Mouse (Mus musculus) macrophage (primary cell): Measurements from ENCODE around the gene Npvf. TPM values are rescaled to one million over a fixed set of nuclear protein-coding genes. Genes with fewer than 3 reads are reported as not detected.
"Not testable (repeated sequence)": the region's sequence is repeated elsewhere in the genome, so short reads cannot be mapped to it uniquely, and the experiment has no call there.

ENCODE experiments used
- H3K27ac ChIP-seq: fragments of 350-480 bp; formaldehyde crosslinking; 2 replicates; pipeline ENCODE4 v1.9.0; 2021
- H3K36me3 ChIP-seq: fragments of 350-480 bp; formaldehyde crosslinking; 2 replicates; pipeline ENCODE4 v1.9.0; 2021; ENCODE audit errors: inconsistent target
- H3K4me3 ChIP-seq: fragments of 350-480 bp; formaldehyde crosslinking; 2 replicates; pipeline ENCODE4 v1.9.0; 2021; ENCODE audit errors: inconsistent target
- H3K79me2 ChIP-seq: fragments of 350-480 bp; formaldehyde crosslinking; 2 replicates; pipeline ENCODE4 v1.9.0; 2021; ENCODE audit errors: inconsistent target
- WGBS: methylation state at CpG from one replicate; pipeline ENCODE4 v1.1.7; 2026; ENCODE audit warnings: inconsistent platforms; ENCODE audit not compliant: missing documents; 5-methylcytosine and 5-hydroxymethylcytosine counted together
- polyA plus RNA-seq: library from polyadenylated mRNA; stranded (reverse); fragments of 250-400 nt; gene quantifications from 3 replicates; pipeline ENCODE4 v1.2.4, GENCODE M21; 2018; ENCODE audit warnings: inconsistent platforms

Npvf gene
- polyA plus RNA-seq, 1 experiment from 2014 or later, result 0.20 TPM

GRCm38 (mm10) chr6:50658466-50658865, 4.2 kb upstream of the Npvf start:
- WGBS, result 90% methylated on average over 3 of the region's 3 CpGs
- Histone ChIP-seq H3K79me2 (no peaks in the 10 kb centered on the region), H3K36me3 (no peaks in the 10 kb centered on the region), H3K27ac (no peak overlapping the region), H3K4me3 (no peak overlapping the region)

GRCm38 (mm10) chr6:50658018-50658417, 3.8 kb upstream of the Npvf start:
- WGBS, result 85% methylated on average over 5 of the region's 5 CpGs
- H3K79me2 ChIP-seq, result no peaks in the 10 kb centered on the region
- no peaks in the 10 kb centered on the region for H3K36me3 ChIP-seq
- H3K4me3 ChIP-seq, result no peak overlapping the region
- no peak overlapping the region for H3K27ac ChIP-seq

GRCm38 (mm10) chr6:50656426-50656825, 2.2 kb upstream of the Npvf start:
- H3K27ac ChIP-seq, result no peak overlapping the region
- H3K36me3 ChIP-seq, result no peaks in the 10 kb centered on the region
- WGBS, result 100% methylated on average over 1 of the region's 1 CpGs
- no peak overlapping the region for H3K4me3 ChIP-seq
- no peaks in the 10 kb centered on the region for H3K79me2 ChIP-seq

GRCm38 (mm10) chr6:50655925-50656324, 1.7 kb upstream of the Npvf start:
- H3K4me3 ChIP-seq, result no peak overlapping the region
- WGBS, result 88% methylated on average over 3 of the region's 3 CpGs

GRCm38 (mm10) chr6:50647656-50648055, 6.6 kb downstream of the Npvf start:
- WGBS, result 93% methylated on average over 6 of the region's 6 CpGs
- Histone ChIP-seq H3K27ac (no peak overlapping the region), H3K4me3 (no peak overlapping the region), H3K36me3 (no peaks in the 10 kb centered on the region), H3K79me2 (no peaks in the 10 kb centered on the region)

More at GRCm38 (mm10) chr6:50655925-50656324, 1.7 kb upstream of the Npvf start:
- H3K27ac ChIP-seq, result no peak overlapping the region
- H3K79me2 ChIP-seq, result no peaks in the 10 kb centered on the region
- H3K36me3 ChIP-seq, result no peaks in the 10 kb centered on the region

- no peaks in the 10 kb centered on the region for H3K36me3 ChIP-seq
- H3K4me3 ChIP-seq, result no peak overlapping the region
- 70% methylated on average over 3 of the region's 3 CpGs for WGBS
- no peaks in the 10 kb centered on the region for H3K79me2 ChIP-seq
- H3K27ac ChIP-seq, result no peak overlapping the region
Observed at GRCm38 (mm10) chr6:50646659-50647058, 7.6 kb downstream of the Npvf start.

GRCm38 (mm10) chr6:50644701-50645100, 9.5 kb downstream of the Npvf start:
- Histone ChIP-seq H3K79me2 (no peaks in the 10 kb centered on the region), H3K4me3 (no peak overlapping the region), H3K27ac (no peak overlapping the region), H3K36me3 (no peaks in the 10 kb centered on the region)
- 81% methylated on average over 3 of the region's 3 CpGs for WGBS

GRCm38 (mm10) chr6:50641898-50642297, 12.3 kb downstream of the Npvf start:
- H3K79me2 ChIP-seq, result no peaks in the 10 kb centered on the region
- WGBS, result 96% methylated on average over 5 of the region's 5 CpGs
- H3K27ac ChIP-seq, result no peak overlapping the region
- H3K36me3 ChIP-seq, result no peaks in the 10 kb centered on the region
- H3K4me3 ChIP-seq, result no peak overlapping the region

GRCm38 (mm10) chr6:50640377-50640776, 13.9 kb downstream of the Npvf start:
- WGBS, result 36% methylated on average over 4 of the region's 4 CpGs
- H3K27ac ChIP-seq, result no peak overlapping the region
- no peaks in the 10 kb centered on the region for H3K79me2 ChIP-seq
- H3K36me3 ChIP-seq, result no peaks in the 10 kb centered on the region
- H3K4me3 ChIP-seq, result no peak overlapping the region

GRCm38 (mm10) chr6:50639656-50640055, 14.6 kb downstream of the Npvf start:
- no peaks in the 10 kb centered on the region for H3K36me3 ChIP-seq
- H3K4me3 ChIP-seq, result no peak overlapping the region
- 58% methylated on average over 2 of the region's 2 CpGs for WGBS
- H3K79me2 ChIP-seq, result no peaks in the 10 kb centered on the region
- no peak overlapping the region for H3K27ac ChIP-seq

GRCm38 (mm10) chr6:50626170-50626569, 28.1 kb downstream of the Npvf start:
- not testable (repeated sequence) for H3K79me2 ChIP-seq, H3K4me3 ChIP-seq, H3K27ac ChIP-seq, H3K36me3 ChIP-seq
- 88% methylated on average over 1 of the region's 2 CpGs for WGBS

- not testable (repeated sequence) for H3K4me3 ChIP-seq, H3K79me2 ChIP-seq, H3K36me3 ChIP-seq, H3K27ac ChIP-seq
- no CpG with 5 or more reads among the region's 1 CpGs for WGBS
Observed at GRCm38 (mm10) chr6:50618273-50618672, 36.0 kb downstream of the Npvf start.

- H3K36me3 ChIP-seq, result no peaks in the 10 kb centered on the region
- H3K4me3 ChIP-seq, result no peak overlapping the region
- no peaks in the 10 kb centered on the region for H3K79me2 ChIP-seq
- H3K27ac ChIP-seq, result no peak overlapping the region
- WGBS, result 20% methylated on average over 4 of the region's 4 CpGs
Observed at GRCm38 (mm10) chr6:50601620-50602019, 52.6 kb downstream of the Npvf start.

Other genes starting within 250 kb of the Npvf start
- 4.4 to 14.6 TPM (median 4.7 TPM) in 3 replicates for gene Osbpl3, start 198.2 kb downstream of the Npvf start, polyA plus RNA-seq
- gene Cycs, start 87.9 kb downstream of the Npvf start, polyA plus RNA-seq, result 21.5 to 68.4 TPM (median 62.2 TPM) in 3 replicates
- not detected in 3 replicates for gene 4921507P07Rik, start 57.8 kb downstream of the Npvf start, polyA plus RNA-seq